Mouse (Mus musculus) kidney, adult 2 months (tissue): ENCODE measurements around the gene Prdm16.

Experiments
- CTCF ChIP-seq: fragments of 200-500 bp; conservative IDR thresholded peaks from 2 replicates; pipeline ENCODE4 v1.5.1; 2011; ENCODE audit warnings: low read depth, mild to moderate bottlenecking, control low read depth, low read length, moderate library complexity, mixed read lengths; ENCODE audit not compliant: insufficient read depth, insufficient read length
- POLR2A ChIP-seq: fragments of 200-500 bp; IDR thresholded peaks from one replicate; pipeline ENCODE4 v1.6.1; 2011; ENCODE audit warnings: low read depth, low read length, control low read depth

DNA sequence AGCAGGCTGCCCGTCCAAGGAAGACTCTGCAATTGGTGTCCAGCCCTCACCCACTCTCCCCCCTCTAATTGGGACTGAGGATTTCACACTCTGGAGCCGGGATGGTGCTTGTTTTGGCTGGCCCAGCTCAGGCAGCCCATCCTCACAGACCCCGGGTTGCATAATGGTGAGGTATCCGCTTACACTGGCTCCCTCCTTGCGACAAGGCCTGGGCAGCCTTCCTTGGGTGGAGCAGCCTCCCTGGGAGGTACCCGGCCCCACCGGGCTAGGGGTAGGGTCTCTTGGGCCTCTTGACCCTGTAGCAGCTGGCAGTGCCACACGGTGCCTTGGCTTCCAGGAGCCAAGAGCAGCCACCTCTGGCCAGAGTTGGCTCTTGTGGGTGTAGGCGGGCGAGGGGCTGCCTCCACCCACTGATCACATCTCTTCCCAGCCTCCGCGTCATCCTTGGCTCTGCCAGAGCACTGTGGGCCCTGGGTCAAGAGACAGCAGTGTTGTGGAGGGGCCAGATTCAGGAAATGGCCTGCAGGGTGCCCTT is 26.1 kb upstream of the Prdm16 start:
- no peak for TF ChIP-seq CTCF
- no peak for TF ChIP-seq POLR2A
